8 mouse cellular contexts compared by ENCODE assay signal in genomic region chr2:156392461-156393154, GRCm38 (mm10). TPM values are rescaled to one million over a fixed set of nuclear protein-coding genes. Genes with fewer than 3 reads are reported as not detected.
DNase-seq lines count a peak whose midpoint lies in the region; ATAC-seq and TF ChIP-seq lines count a peak whose summit lies in the region.
"Not testable (repeated sequence)": the region's sequence is repeated elsewhere in the genome, so short reads cannot be mapped to it uniquely, and the experiment has no call there.

No protein-coding gene starts in this region.

- H3K36me3 ChIP-seq in forebrain, embryonic 11.5 days (ENCODE audit: control insufficient read depth, insufficient read depth, low read length); neural tube, embryonic 14.5 days (ENCODE audit: control insufficient read depth, insufficient read depth, low read length); testis, adult 2 months (ENCODE audit: control insufficient read depth, insufficient read depth, low read length): not testable (repeated sequence)

- H3K9me3 ChIP-seq in forebrain, embryonic 11.5 days (ENCODE audit: control insufficient read depth, low read length); neural tube, embryonic 14.5 days (ENCODE audit: control insufficient read depth, low read length): not testable (repeated sequence)

- ATAC-seq in CD4-positive, CD25-positive, alpha-beta regulatory T cell, adult 4 months, result peak; percentile 93
- peak; percentile 80 for ATAC-seq in forebrain, embryonic 11.5 days (replicated peaks; ENCODE audit: low FRiP score)
- ATAC-seq in neural tube, embryonic 14.5 days (ENCODE audit: low read depth), result peak; percentile 91

- peak overlapping the region; percentile 33 for H3K4me3 ChIP-seq in forebrain, embryonic 11.5 days (ENCODE audit: low read depth, low read length)
- H3K4me3 ChIP-seq in neural tube, embryonic 14.5 days (ENCODE audit: low read depth, low read length), result peak overlapping the region; percentile 35
- H3K4me3 ChIP-seq in testis, adult 2 months (ENCODE audit: control insufficient read depth, low read depth, low read length), result peak overlapping the region; percentile 71

- DNase-seq in c-Kit-positive CD71-negative TER-119-negative erythroid progenitor cells, embryonic 14.5 days (ENCODE audit: low read depth), result peak; percentile 53
- DNase-seq in forebrain, embryonic 11.5 days (ENCODE audit: low spot score), result peak; percentile 87
- DNase-seq in heart, postnatal 10 days, result peak; percentile 80 to 82
- peak; percentile 54 for DNase-seq in large intestine, adult 2 months (ENCODE audit: low read depth, low spot score)
- peak; percentile 79 for DNase-seq in lung, adult 18-20 months

- H3K27ac ChIP-seq in forebrain, embryonic 11.5 days (ENCODE audit: low read depth, low read length); neural tube, embryonic 14.5 days (ENCODE audit: low read depth, low read length): not testable (repeated sequence)
- peak overlapping the region; percentile 65 for H3K27ac ChIP-seq in testis, adult 2 months (ENCODE audit: control insufficient read depth, insufficient read depth, low read depth, low read length)

- H3K4me2 ChIP-seq in forebrain, embryonic 11.5 days (ENCODE audit: low read depth, low read length, severe bottlenecking), result peak overlapping the region; percentile 42
- H3K4me2 ChIP-seq in neural tube, embryonic 14.5 days (ENCODE audit: low read depth, low read length), result peak overlapping the region; percentile 35

- not testable (repeated sequence) for TF ChIP-seq CTCF in testis, adult 2 months (IDR thresholded peaks at IDR 0.05; ENCODE audit: control insufficient read depth, insufficient read depth, insufficient replicate concordance, low read depth, low read length)

- intact Hi-C loops in heart, postnatal 10 days (cut with DNase I), result not testable (repeated sequence)

- H3K9ac ChIP-seq in forebrain, embryonic 11.5 days (ENCODE audit: low read length), result peak overlapping the region; percentile 47
- H3K9ac ChIP-seq in neural tube, embryonic 14.5 days (replicated peaks; ENCODE audit: low read depth, low read length), result not testable (repeated sequence)

- not testable (repeated sequence) for H3K4me1 ChIP-seq in forebrain, embryonic 11.5 days (replicated peaks; ENCODE audit: control insufficient read depth, insufficient read depth, low read length); neural tube, embryonic 14.5 days (ENCODE audit: control insufficient read depth, insufficient read depth, low read length); testis, adult 2 months (ENCODE audit: control insufficient read depth, insufficient read depth, low read length)

- TF ChIP-seq POLR2A in testis, adult 2 months (IDR thresholded peaks at IDR 0.05; ENCODE audit: control insufficient read depth, low read depth, low read length), result peak; percentile 58; the same call in 1 of the 2 replicates

- 0% methylated on average over 6 of the region's 63 CpGs for WGBS in forebrain, embryonic 11.5 days
- 4% methylated on average over 19 of the region's 63 CpGs for WGBS in large intestine, adult 2 months
- 0% methylated on average over 3 of the region's 63 CpGs for WGBS in neural tube, embryonic 14.5 days

- H3K27me3 ChIP-seq in forebrain, embryonic 11.5 days (ENCODE audit: control insufficient read depth, insufficient read depth, low read length); neural tube, embryonic 14.5 days (ENCODE audit: control insufficient read depth, insufficient read depth, low read length); testis, adult 2 months (ENCODE audit: control insufficient read depth, insufficient read depth, low read length): not testable (repeated sequence)

RNA-seq across cellular contexts. Expression of gene Epb41l1, which starts 28.1 kb away (rescaled TPM):
- under 1 TPM in 1 of 2 experiments, not detected in 1; 0.24 TPM for polyA plus RNA-seq in CD4-positive, CD25-positive, alpha-beta regulatory T cell, adult 4 months (2017; shearing (Covaris generic))
- 3.1 and 3.6 TPM in 2 replicates for polyA plus RNA-seq in forebrain, embryonic 11.5 days (2014; fragmentation: Nextera tagmentation; extraction: Ambion mirVana)
- total RNA-seq in heart, postnatal 10 days (2021), result 10 to 100 TPM; 15.9 to 19.9 TPM
- polyA plus RNA-seq in large intestine, adult 2 months (2012; rRNA removed), result 15.2 and 17.1 TPM in 2 replicates
- polyA plus RNA-seq in neural tube, embryonic 14.5 days (2014; fragmentation: Nextera tagmentation; extraction: Ambion mirVana), result 19.8 and 25.5 TPM in 2 replicates
- 4.0 and 6.1 TPM in 2 replicates for polyA plus RNA-seq in testis, adult 2 months (2012; rRNA removed)
